Mouse (Mus musculus) spleen, adult 18-20 months (tissue): Measurements from ENCODE around the gene Kctd7.

ENCODE experiments used
- DNase-seq, 2 experiments: peaks; one replicate each; pipeline ENCODE4 v3.0.0; 2022; ENCODE audit warnings: mixed read lengths in 2 of 2

The Kctd7 gene

GRCm38 (mm10) chr5:130193760-130194159 lies 49.1 kb downstream of the Kctd7 start:
- DNase-seq, result no peak

GRCm38 (mm10) chr5:130196307-130196706 lies 51.6 kb downstream of the Kctd7 start:
- DNase-seq, result no peak

- DNase-seq, result no peak
These were observed 52.8 kb downstream of the Kctd7 start for GRCm38 (mm10) chr5:130197454-130197853.

- no peak for DNase-seq
These were observed 53.3 kb downstream of the Kctd7 start for GRCm38 (mm10) chr5:130197981-130198380.

- DNase-seq, result no peak
These were observed 55.8 kb downstream of the Kctd7 start for GRCm38 (mm10) chr5:130200233-130201029.

- no peak for DNase-seq
These were observed 59.3 kb downstream of the Kctd7 start for GRCm38 (mm10) chr5:130203948-130204347.

GRCm38 (mm10) chr5:130204560-130204959 lies 59.9 kb downstream of the Kctd7 start:
- DNase-seq, result no peak
